8 mouse cellular contexts compared by ENCODE assay signal in genomic region chr2:150909429-150910039, GRCm38 (mm10). TPM values are rescaled to one million over a fixed set of nuclear protein-coding genes. Genes with fewer than 3 reads are reported as not detected.
DNase-seq lines count a peak whose midpoint lies in the region; ATAC-seq and TF ChIP-seq lines count a peak whose summit lies in the region.

No protein-coding gene starts in this region.

- no peak for TF ChIP-seq RAD21 in CH12.LX (IDR thresholded peaks at IDR 0.05; ENCODE audit: low read depth, low read length)

- intact Hi-C loops in heart, postnatal 10 days (cut with DNase I), result loop anchor here (5.0 to 10.0 kb wide), 5 partner anchors 128 to 775 kb away; partner anchors contain the start of genes Apmap, Entpd6, Nanp and Ninl

- dilution Hi-C loops in CH12.LX (cut with MboI; ENCODE audit: extremely low pct_ligation_motif_present, extremely low pct_unique_long_range_greater_than_20kb, low sequenced_read_pairs), result no loop called here

- H3K9ac ChIP-seq in CH12.LX (ENCODE audit: insufficient read depth, low read depth), result peak overlapping the region; percentile 99
- H3K9ac ChIP-seq in forebrain, embryonic 12.5 days, result peak overlapping the region; percentile 69
- H3K9ac ChIP-seq in liver, postnatal 0 days (replicated peaks), result peak overlapping the region; percentile 69
- H3K9ac ChIP-seq in neural tube, embryonic 14.5 days (replicated peaks; ENCODE audit: low read depth, low read length), result peak overlapping the region; percentile 54

- peaks cover 20% of the 10 kb centered on the region for H3K79me2 ChIP-seq in CH12.LX (replicated peaks; ENCODE audit: control insufficient read depth, extremely low read depth, insufficient read depth, poor library complexity, severe bottlenecking)

- in situ Hi-C loops in CH12.LX (cut with MboI; ENCODE audit: low pct_ligation_motif_present, low pct_unique_long_range_greater_than_20kb, low sequenced_read_pairs), result loop anchor here (5.0 kb wide), 1 partner anchor 47 kb away; no protein-coding TSS in a partner anchor

- peak; percentile 96 for DNase-seq in CH12.LX (ENCODE audit: extremely low read depth)
- DNase-seq in c-Kit-positive CD71-positive TER-119-negative erythroid progenitor cells, embryonic 14.5 days (ENCODE audit: low read depth), result peak; percentile 96
- DNase-seq in heart, postnatal 10 days, result peak; percentile 95 to 96
- peak; percentile 78 for DNase-seq in large intestine, adult 2 months (ENCODE audit: low read depth, low spot score)
- DNase-seq in liver, postnatal 0 days, result peak; percentile 96
- DNase-seq in testis, postnatal 10 days (ENCODE audit: low spot score), result peak; percentile 98

- peak overlapping the region; percentile 84 for H3K27ac ChIP-seq in CH12.LX (ENCODE audit: insufficient read depth, low read depth)
- peak overlapping the region; percentile 92 for H3K27ac ChIP-seq in forebrain, embryonic 12.5 days
- peak overlapping the region; percentile 89 for H3K27ac ChIP-seq in liver, postnatal 0 days (ENCODE audit: low read depth)
- H3K27ac ChIP-seq in neural tube, embryonic 14.5 days (ENCODE audit: low read depth, low read length), result peak overlapping the region; percentile 76

- H3K4me2 ChIP-seq in CH12.LX (ENCODE audit: insufficient read depth, low read depth, poor library complexity, severe bottlenecking), result peak overlapping the region; percentile 93
- H3K4me2 ChIP-seq in forebrain, embryonic 12.5 days, result peak overlapping the region; percentile 64
- H3K4me2 ChIP-seq in liver, postnatal 0 days (ENCODE audit: low read depth, low read length), result peak overlapping the region; percentile 81
- H3K4me2 ChIP-seq in neural tube, embryonic 14.5 days (ENCODE audit: low read depth, low read length), result peak overlapping the region; percentile 47

- TF ChIP-seq EP300 in CH12.LX (IDR thresholded peaks at IDR 0.05; ENCODE audit: low read length), result no peak
- peak; percentile 80; the same call in 1 of the 2 replicates for TF ChIP-seq EP300 in liver, postnatal 0 days (IDR thresholded peaks at IDR 0.05; ENCODE audit: low read depth)

- TF ChIP-seq CTCF in CH12.LX (conservative IDR thresholded peaks at IDR 0.05 in 1 of 2, IDR thresholded peaks at IDR 0.05 in 1 of 2; ENCODE audit: low read depth in 2 of 2, low read length in 2 of 2), result no peak
- no peak; the same call in 1 of the 2 replicates for TF ChIP-seq CTCF in liver, postnatal 0 days (IDR thresholded peaks at IDR 0.05; ENCODE audit: low read depth)

- H3K4me1 ChIP-seq in CH12.LX (ENCODE audit: control insufficient read depth in 1 of 2, insufficient read depth in 2 of 2), result peaks cover 3 to 25% of the 10 kb centered on the region in 2 experiments; a peak in 3 of 4 replicates
- peaks cover 7% of the 10 kb centered on the region for H3K4me1 ChIP-seq in forebrain, embryonic 12.5 days
- H3K4me1 ChIP-seq in liver, postnatal 0 days (ENCODE audit: insufficient read depth), result peaks cover 22% of the 10 kb centered on the region
- no peaks in the 10 kb centered on the region; the same call in 1 of the 2 replicates for H3K4me1 ChIP-seq in neural tube, embryonic 14.5 days (ENCODE audit: control insufficient read depth, insufficient read depth, low read length)

- under 1% methylated on average over 35 of the region's 35 CpGs for WGBS in forebrain, embryonic 12.5 days
- WGBS in large intestine, adult 2 months, result under 1% methylated on average over 35 of the region's 35 CpGs
- WGBS in liver, postnatal 0 days (ENCODE audit: insufficient replicate concordance), result 0% methylated on average over 35 of the region's 35 CpGs
- WGBS in neural tube, embryonic 14.5 days, result under 1% methylated on average over 35 of the region's 35 CpGs

- peak overlapping the region; percentile 67 to 84 (median 71) for H3K4me3 ChIP-seq in CH12.LX (replicated peaks in 1 of 3; ENCODE audit: low read depth in 2 of 3, low read length in 2 of 3, poor library complexity in 1 of 3)
- H3K4me3 ChIP-seq in forebrain, embryonic 12.5 days (replicated peaks), result peak overlapping the region; percentile 66
- H3K4me3 ChIP-seq in liver, postnatal 0 days (ENCODE audit: low read depth, low read length), result peak overlapping the region; percentile 62
- peak overlapping the region; percentile 63 for H3K4me3 ChIP-seq in neural tube, embryonic 14.5 days (ENCODE audit: low read depth, low read length)

- TF ChIP-seq POLR2A in CH12.LX (IDR thresholded peaks at IDR 0.05; ENCODE audit: low read depth, low read length), result peak; percentile 81

- peak; percentile 94 for ATAC-seq in forebrain, embryonic 12.5 days (ENCODE audit: low FRiP score)
- ATAC-seq in liver, postnatal 0 days, result peak; percentile 94
- ATAC-seq in neural tube, embryonic 14.5 days (ENCODE audit: low read depth), result peak; percentile 94

- H3K9me3 ChIP-seq in CH12.LX (replicated peaks; ENCODE audit: low read length), result no peaks in the 10 kb centered on the region
- no peaks in the 10 kb centered on the region for H3K9me3 ChIP-seq in forebrain, embryonic 12.5 days
- no peaks in the 10 kb centered on the region for H3K9me3 ChIP-seq in liver, postnatal 0 days (ENCODE audit: low read length)
- H3K9me3 ChIP-seq in neural tube, embryonic 14.5 days (ENCODE audit: control insufficient read depth, low read length), result no peaks in the 10 kb centered on the region

- H3K27me3 ChIP-seq in CH12.LX (replicated peaks), result no peaks in the 10 kb centered on the region
- no peaks in the 10 kb centered on the region for H3K27me3 ChIP-seq in forebrain, embryonic 12.5 days
- no peaks in the 10 kb centered on the region for H3K27me3 ChIP-seq in liver, postnatal 0 days (ENCODE audit: insufficient read depth, low read length)
- no peaks in the 10 kb centered on the region for H3K27me3 ChIP-seq in neural tube, embryonic 14.5 days (ENCODE audit: control insufficient read depth, insufficient read depth, low read length)

- peaks cover 0 to 6% of the 10 kb centered on the region in 2 experiments for H3K36me3 ChIP-seq in CH12.LX (replicated peaks in 1 of 2; ENCODE audit: control insufficient read depth in 1 of 2, insufficient read depth in 1 of 2, low read length in 1 of 2)
- H3K36me3 ChIP-seq in forebrain, embryonic 12.5 days (replicated peaks), result 0 out of 2 replicates have a peak, but pooled peaks cover 2% of the 10 kb centered on the region
- H3K36me3 ChIP-seq in liver, postnatal 0 days (replicated peaks; ENCODE audit: insufficient read depth, low read length), result no peaks in the 10 kb centered on the region
- H3K36me3 ChIP-seq in neural tube, embryonic 14.5 days (ENCODE audit: control insufficient read depth, insufficient read depth, low read length), result no peaks in the 10 kb centered on the region

TF ChIP-seq in CH12.LX, 34 proteins besides CTCF, POLR2A, EP300 and RAD21 (continues in another document):
- TF ChIP-seq MYC (IDR thresholded peaks at IDR 0.05; ENCODE audit: low read depth, low read length), result no peak
- TF ChIP-seq SIN3A (IDR thresholded peaks at IDR 0.05; ENCODE audit: low read length), result peak; percentile 59
- TF ChIP-seq KAT2A (IDR thresholded peaks at IDR 0.05; ENCODE audit: insufficient replicate concordance, low read length), result peak; percentile 55; the same call in 1 of the 2 replicates
- peak; percentile 72 for TF ChIP-seq HCFC1 (IDR thresholded peaks at IDR 0.05; ENCODE audit: low read depth, low read length)
- no peak for TF ChIP-seq ZMIZ1 (IDR thresholded peaks at IDR 0.05; ENCODE audit: low read depth, low read length)
- TF ChIP-seq E2F4 (IDR thresholded peaks at IDR 0.05; ENCODE audit: insufficient replicate concordance, low read depth, low read length), result peak; percentile 93; the same call in 1 of the 2 replicates
- no peak for TF ChIP-seq USF2 (conservative IDR thresholded peaks at IDR 0.05; ENCODE audit: low read depth, low read length)
- TF ChIP-seq JUND (conservative IDR thresholded peaks at IDR 0.05; ENCODE audit: low read depth, low read length), result no peak
- TF ChIP-seq MEF2A (IDR thresholded peaks at IDR 0.05; ENCODE audit: borderline replicate concordance, low read depth, low read length), result no peak
- TF ChIP-seq MXI1 (IDR thresholded peaks at IDR 0.05; ENCODE audit: low read depth, low read length), result peak; percentile 73
- TF ChIP-seq BHLHE40 (IDR thresholded peaks at IDR 0.05; ENCODE audit: low read depth, low read length), result no peak
- peak; percentile 72 for TF ChIP-seq NELFE (IDR thresholded peaks at IDR 0.05; ENCODE audit: low read depth, low read length)
- no peak for TF ChIP-seq RCOR1 (conservative IDR thresholded peaks at IDR 0.05; ENCODE audit: low read depth, low read length)
- peak; percentile 46 for TF ChIP-seq ELF1 (IDR thresholded peaks at IDR 0.05; ENCODE audit: low read depth, low read length)
- no peak; the same call in none of the 2 replicates for TF ChIP-seq MAX (IDR thresholded peaks at IDR 0.05; ENCODE audit: low read length)
- no peak for TF ChIP-seq PAX5 (IDR thresholded peaks at IDR 0.05; ENCODE audit: low read length)
- no peak for TF ChIP-seq IRF4 (IDR thresholded peaks at IDR 0.05; ENCODE audit: low read depth, low read length)
- no peak for TF ChIP-seq CHD2 (IDR thresholded peaks at IDR 0.05; ENCODE audit: low read length)
- no peak for TF ChIP-seq MAZ (IDR thresholded peaks at IDR 0.05; ENCODE audit: low read depth, low read length)
- no peak; the same call in 1 of the 2 replicates for TF ChIP-seq ETS1 (conservative IDR thresholded peaks at IDR 0.05; ENCODE audit: low read depth, low read length)
- no peak for TF ChIP-seq USF1 (IDR thresholded peaks at IDR 0.05; ENCODE audit: low read depth, low read length)

RNA-seq across cellular contexts. Expression of gene Gins1, which starts 4.3 kb away (rescaled TPM):
- 41.4 and 47.1 TPM in 2 replicates for total RNA-seq in CH12.LX (2012; rRNA removed)
- total RNA-seq in CH12.LX (2014; rRNA removed), result 65.9 and 81.4 TPM in 2 replicates
- polyA plus RNA-seq in CH12.LX (2012; ENCODE audit: insufficient read length, low read depth), result 68.4 and 76.7 TPM in 2 replicates
- 64.0 and 66.8 TPM in 2 replicates for polyA plus RNA-seq in forebrain, embryonic 12.5 days (2016; fragmentation: Nextera tagmentation; extraction: Ambion mirVana)
- 1 to 10 TPM; 5.8 TPM for total RNA-seq in heart, postnatal 10 days (2021)
- polyA plus RNA-seq in large intestine, adult 2 months (2012; rRNA removed), result 4.3 and 5.4 TPM in 2 replicates
- 16.6 and 18.7 TPM in 2 replicates for polyA plus RNA-seq in liver, postnatal 0 days (2015; fragmentation: Nextera tagmentation; extraction: Ambion mirVana)
- 11.5 and 15.2 TPM in 2 replicates for polyA plus RNA-seq in neural tube, embryonic 14.5 days (2014; fragmentation: Nextera tagmentation; extraction: Ambion mirVana)

RNA-seq across cellular contexts. Expression of gene Abhd12, which starts 5.0 kb away (rescaled TPM):
- total RNA-seq in CH12.LX (2012; rRNA removed) (43.6 and 45.5 TPM in 2 replicates), CH12.LX (2014; rRNA removed) (51.5 and 51.9 TPM in 2 replicates)
- 45.7 and 51.3 TPM in 2 replicates for polyA plus RNA-seq in CH12.LX (2012; ENCODE audit: insufficient read length, low read depth)
- 57.2 and 60.1 TPM in 2 replicates for polyA plus RNA-seq in forebrain, embryonic 12.5 days (2016; fragmentation: Nextera tagmentation; extraction: Ambion mirVana)
- 10 to 100 TPM; 30.8 to 34.5 TPM for total RNA-seq in heart, postnatal 10 days (2021)
- polyA plus RNA-seq in large intestine, adult 2 months (2012; rRNA removed), result 83.1 and 106 TPM in 2 replicates
- 24.5 and 25.6 TPM in 2 replicates for polyA plus RNA-seq in liver, postnatal 0 days (2015; fragmentation: Nextera tagmentation; extraction: Ambion mirVana)
- polyA plus RNA-seq in neural tube, embryonic 14.5 days (2014; fragmentation: Nextera tagmentation; extraction: Ambion mirVana), result 125 and 135 TPM in 2 replicates

Comparison
In these comparisons a context has a peak if more than half of its experiments do, and no peak if none do; other contexts are left out.
1. Peak in every context shown above with its lines: DNase-seq, ATAC-seq, H3K4me3 ChIP-seq and H3K27ac ChIP-seq.